Mouse (Mus musculus) CH12F3 (cell line): ENCODE measurements at regions not wholly inside any gene's neighbourhood (a gene's known extent, or its start where the extent isn't known, plus 50 kb on each side); places are given as distances from the start of the nearest gene placed in this dataset.

Source experiments
- in situ Hi-C: fragments of 300-500 bp; cut with MboI; formaldehyde crosslinking; loops from 2 replicates; pipeline ENCODE4 v1.14.3; 2020; ENCODE audit warnings: low sequenced_read_pairs

DNA sequence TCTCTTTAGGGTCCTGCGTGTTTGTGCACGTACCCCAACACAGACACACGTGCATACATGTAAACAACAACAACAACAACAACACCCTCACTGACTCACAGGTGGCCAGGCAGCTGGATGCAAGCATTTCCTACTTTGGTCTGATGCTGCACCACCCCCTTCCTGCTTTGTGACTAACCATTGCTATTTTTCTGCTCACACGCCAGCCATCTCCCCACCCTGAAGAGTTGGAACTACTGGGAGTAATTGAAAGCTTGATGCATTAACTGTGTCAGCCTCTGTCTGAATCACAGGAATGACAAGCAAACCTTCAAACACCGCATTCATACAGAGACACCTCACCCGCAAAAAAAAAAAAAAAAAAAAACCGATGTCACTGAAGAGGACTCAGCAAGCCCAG is 346.5 kb downstream of the Prdm2 start:
- in situ Hi-C loops, result no loop called here

DNA sequence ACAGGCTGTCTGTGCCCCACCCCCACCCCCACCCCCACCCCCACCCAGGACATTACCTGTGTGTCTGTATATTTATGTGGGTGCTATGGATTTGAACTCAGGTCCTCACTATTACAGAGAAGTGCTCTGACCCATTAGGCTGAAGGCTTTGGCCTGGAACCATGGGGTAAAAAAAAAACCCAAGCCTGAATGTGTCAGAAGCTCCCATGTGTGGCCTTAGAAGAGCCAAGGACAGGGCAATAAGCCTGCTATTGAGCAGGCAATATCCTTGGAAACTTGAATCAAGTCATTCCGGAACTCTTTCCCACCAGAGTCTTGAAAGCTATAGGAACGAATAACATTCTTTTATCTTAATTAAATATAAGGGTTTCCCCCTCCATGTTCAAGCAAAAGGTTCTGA is 347.2 kb downstream of the Prdm2 start:
- in situ Hi-C loops, result no loop called here

DNA sequence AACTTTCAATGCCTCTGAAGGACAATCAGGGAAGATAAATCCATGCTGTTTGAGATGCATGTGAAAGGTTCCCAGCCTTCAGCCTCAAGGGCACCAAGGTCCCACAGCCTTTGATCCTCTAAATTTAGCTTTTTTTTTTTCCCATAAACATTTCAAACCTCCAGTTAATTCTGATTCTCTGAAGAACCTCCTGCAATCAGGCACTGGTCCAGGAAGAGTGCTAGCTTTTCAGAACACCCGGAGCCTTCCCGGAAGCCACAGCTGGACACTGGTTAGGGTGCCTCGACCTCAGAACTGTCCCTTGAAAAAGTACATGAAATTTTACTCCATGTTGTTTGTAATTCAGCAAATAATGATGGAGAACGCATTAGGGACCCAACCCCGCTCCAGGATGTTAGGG is 348.9 kb downstream of the Prdm2 start:
- in situ Hi-C loops, result no loop called here

DNA sequence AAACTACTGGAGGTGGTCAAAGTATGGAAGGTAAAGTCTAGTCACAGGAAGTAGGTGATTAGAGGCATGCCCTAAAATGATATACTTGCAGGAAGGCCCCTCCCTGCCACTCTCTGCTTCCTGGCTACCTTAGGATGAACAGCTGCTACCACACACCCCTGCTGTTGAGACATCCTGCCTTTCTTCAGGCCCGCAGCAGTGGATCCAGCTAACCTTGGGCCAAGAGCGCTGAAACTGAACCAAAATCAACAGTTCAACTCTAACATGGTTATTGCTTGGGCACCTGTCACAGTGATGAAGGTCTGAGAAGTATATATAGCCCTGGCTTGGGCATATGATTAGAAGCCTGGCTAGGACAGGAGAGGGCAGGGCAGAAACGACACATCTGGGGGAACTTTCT is 352.4 kb downstream of the Prdm2 start:
- in situ Hi-C loops, result no loop called here

DNA sequence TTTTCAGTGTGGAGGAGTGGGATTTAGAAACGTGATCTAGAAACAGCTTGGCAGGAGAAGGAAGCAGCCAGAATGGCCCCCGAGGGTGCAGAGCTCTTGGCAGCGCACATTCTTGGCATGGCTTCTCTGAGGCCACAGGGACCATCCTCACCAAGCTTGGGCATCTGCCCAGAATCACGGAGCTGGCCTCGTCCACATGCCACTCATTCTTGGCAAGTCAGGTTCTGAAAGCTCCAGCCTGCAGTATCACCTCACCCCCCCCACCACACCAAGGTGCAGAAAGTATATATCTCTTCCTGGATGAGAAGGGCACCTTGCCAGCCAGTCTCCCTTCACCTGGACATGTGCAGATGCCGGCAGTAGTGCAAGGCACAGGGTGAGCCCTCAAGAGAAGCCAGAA is 356.2 kb downstream of the Prdm2 start:
- in situ Hi-C loops, result no loop called here

DNA sequence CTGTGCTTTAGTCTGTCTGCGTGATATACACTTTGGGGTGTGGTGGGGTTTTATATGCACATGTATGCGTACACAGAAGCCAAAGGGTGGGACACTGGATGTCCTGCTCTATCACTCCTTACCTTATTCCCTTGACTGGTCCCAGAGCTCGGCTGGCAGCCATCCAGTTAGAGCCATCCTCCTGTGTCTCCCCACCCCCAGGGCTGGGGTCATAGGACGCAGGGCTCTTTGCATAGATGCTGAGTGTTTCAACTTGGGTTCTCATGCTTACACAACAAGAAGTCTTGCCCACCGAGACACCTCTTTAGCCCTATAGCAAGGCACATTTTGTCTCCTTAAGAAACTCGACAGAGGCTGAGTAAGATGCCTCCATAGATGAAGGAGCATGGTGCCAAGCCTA is 357.2 kb downstream of the Prdm2 start:
- in situ Hi-C loops, result no loop called here

DNA sequence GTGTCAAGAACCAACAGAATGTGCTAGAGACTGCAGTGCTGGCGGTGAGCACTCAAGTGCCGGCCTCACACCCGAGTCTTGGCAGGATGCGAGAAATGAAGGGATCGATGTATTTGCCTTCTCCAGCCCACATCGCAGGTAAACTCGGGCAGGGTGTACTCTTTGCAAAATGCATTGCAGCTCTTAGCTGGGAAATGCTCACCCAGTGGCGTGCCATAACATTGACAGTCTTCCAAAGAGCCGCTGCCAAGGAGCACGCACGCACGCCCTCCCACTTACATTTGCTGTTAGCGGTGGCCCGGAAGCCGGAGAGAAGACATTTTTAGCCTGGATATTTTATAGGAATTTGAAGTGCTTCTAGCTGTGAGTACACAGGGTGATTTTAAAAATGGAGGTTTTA is 358.9 kb downstream of the Prdm2 start:
- in situ Hi-C loops, result no loop called here

DNA sequence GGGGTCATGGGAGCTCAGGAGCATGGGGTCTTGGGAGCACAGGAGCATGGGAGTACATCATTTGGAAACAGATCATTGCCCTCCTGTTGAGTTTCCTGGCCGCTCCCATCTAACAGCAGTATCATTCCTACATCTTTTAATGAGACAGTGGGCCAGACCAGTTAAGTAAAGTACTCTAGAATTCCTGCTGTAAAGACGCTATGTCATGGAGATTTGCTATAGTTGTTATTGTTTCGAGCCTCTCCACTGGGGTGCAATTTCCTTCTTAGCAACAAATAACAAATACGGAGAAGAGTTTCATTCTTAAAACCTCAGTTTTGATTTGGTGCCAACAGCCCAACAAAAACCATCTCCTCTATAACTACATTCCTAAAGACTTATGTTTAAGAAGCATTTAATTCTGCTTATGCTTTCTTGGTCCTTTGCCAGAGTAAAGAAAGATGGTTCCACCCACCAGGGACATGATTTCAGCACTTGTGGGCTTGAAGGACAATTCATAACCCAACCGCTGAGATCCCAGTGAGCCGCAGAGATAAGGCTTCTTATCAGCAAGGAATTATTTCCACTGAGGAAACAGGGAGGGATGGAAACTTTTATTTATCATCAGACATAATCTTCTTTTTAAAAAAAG is 367.6 kb downstream of the Prdm2 start:
- in situ Hi-C loops, result no loop called here

DNA sequence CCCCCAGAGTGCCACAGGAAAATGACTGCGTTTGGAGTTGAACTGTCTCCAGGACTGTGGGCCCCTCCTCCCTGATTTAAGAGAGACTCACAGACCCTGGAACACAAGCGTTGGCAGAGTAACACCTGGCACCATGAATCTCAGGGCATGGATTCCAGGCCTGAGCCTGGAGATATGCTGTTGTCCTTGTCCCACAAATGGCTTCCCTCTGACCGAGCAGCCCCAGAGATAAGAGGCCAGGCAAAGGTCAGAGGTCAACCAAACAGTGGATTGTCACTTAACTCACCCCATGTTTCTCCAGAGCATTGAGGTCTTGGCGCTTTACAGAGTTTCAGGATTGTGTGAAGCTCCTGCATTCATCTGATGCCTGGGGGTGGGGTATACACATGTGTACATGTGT is 373.3 kb downstream of the Prdm2 start:
- in situ Hi-C loops, result no loop called here

DNA sequence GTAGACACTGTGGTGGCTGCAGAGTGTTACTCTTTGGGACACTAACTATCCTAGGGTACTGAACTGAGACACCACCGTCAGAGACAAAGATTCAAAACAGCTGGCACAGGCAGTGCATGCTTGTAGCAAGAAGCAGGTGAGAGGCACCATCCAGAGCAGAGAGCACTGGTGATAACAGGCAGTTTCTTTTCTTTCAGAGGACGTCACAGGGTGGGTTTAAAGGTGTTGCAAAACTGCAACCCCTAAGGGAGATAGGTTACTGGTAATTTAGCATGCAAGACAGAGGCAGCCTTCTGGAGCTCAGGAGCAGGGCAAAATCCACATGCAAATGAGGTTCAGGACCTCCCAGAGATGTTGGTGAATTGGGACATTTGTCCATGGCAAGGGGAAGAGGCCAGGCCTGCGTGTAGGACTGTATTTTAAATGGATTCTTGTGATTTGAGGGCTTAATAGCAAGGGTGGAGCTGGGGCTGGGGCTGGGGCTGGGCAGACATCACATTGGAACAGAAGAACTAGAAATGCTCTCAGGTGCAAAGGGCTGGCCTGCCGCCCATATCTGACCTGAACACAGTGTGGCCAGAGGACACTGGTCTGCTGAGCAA is 374.3 kb downstream of the Prdm2 start:
- in situ Hi-C loops, result no loop called here

DNA sequence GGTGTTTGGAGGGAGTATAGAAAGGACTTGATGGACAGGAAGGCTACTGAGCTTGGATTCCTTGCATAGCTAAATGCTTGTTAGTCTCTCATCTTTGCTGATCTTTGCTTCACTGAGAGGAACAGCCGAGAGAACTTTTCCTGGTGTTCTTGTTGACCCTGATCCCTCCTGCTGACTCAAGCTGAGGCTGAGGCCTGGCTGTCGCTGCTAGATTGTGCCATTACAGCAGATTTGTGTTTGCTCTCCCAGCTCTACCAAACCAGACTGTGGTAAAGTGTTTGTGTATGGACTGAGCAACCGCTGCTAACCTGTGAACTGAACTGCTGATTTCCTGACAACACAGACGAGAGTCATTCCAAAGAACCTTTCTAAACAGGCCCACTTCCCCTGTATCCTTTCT is 375.2 kb downstream of the Prdm2 start:
- in situ Hi-C loops, result no loop called here

DNA sequence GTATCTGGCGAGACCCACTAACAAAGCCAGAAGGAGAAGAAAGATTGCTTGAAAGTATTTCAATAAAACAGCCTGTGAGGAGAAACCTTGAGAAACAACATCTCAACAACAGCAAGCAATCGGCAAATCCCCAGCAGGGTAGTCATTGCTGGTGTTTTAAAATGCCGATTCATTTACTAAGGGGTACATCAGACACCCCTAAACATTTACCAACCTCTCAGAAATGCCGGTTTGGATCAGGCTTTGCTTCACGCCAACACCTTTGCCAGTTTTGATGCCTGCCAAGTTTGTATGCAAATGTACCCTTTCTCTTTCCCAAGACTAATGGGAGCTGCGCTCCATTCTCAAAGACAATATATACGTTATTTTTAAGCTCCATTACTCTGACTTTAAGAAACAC is 383.1 kb downstream of the Prdm2 start:
- in situ Hi-C loops, result no loop called here

DNA sequence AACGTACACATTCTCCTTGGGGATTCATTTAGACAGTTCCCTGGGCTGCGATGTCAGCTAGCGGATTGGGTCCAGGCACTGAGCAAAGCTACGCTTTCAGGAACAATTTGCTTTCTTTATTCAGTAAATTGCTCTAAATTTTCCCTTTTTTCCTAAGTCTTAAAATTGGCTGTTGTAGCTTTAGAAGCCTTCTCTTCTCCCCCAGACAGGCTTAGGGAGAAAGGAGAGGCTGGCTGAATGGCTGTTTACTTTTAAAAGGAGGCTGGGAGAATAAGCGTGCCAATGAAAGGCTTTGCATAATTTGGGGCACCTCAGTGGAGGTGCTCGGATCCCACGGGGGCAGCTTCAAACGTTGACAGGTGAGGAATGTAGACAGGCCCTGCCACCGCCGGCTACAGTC is 383.8 kb downstream of the Prdm2 start:
- in situ Hi-C loops, result no loop called here

DNA sequence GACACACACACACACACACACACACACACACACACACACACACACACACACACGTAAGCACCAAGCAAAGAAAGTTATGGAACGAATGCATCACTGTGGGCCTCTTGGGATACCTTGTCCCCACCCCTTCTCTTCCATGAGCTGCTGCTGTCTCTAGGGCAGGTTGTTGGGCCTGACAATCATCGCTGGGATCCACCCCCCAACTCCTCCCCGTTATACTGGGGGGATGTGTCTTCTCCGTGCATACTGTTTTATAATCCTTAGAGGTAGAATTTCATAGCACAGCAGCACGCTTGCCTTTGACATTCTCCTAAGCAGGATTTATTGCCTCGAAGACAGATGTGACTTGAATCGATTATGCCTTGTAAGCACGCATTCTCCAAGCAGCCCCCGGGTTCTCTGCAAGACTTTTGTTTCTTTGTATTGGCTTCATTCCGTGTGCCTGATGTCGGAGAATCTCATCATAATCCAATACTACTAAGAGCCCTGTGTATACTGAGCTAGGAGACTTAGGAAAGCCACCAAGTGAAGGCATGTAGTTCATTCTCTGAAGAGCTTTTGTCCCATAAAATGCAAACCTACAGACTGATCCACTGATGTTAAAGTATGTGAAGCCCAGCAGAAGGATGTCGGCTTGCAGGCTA is 386.4 kb downstream of the Prdm2 start:
- in situ Hi-C loops, result no loop called here

DNA sequence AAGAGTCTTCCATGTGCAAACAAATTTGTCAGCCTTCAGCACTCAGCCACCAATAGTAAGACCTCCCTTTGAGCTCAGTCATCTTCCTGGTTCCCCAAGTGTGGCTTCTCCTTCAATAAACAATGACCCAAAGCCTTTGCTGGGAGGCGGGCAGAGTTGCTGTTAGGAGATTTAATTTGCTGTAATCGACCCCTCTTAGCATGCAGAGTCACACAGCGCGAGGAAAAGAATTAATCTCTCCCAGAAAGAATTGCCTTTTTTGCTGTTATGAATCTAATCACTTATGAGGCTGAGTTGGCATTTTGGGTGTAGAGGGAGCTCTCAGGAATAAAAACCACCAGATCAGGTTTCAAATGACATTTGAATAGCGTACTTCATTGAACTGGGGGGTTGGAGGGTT is 387.0 kb downstream of the Prdm2 start:
- in situ Hi-C loops, result no loop called here

DNA sequence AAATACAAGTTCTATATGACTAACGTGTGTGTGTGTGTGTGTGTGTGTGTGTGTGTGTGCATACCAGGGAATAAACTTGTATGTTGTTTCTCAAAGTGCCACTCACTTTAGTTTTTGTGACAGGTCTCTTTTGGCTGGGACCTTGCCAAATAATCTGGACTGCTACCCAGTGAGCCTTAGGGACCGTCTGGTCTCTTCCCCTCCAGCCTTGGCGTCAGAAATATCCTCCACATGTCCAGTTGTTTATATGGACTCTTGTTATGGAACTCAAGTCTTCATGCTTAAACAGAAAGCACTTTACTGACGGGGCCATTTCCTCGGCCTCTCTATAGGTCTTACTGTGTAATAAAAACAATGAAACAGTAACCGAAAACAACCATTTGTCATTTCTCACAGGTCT is 394.4 kb downstream of the Prdm2 start:
- in situ Hi-C loops, result no loop called here

DNA sequence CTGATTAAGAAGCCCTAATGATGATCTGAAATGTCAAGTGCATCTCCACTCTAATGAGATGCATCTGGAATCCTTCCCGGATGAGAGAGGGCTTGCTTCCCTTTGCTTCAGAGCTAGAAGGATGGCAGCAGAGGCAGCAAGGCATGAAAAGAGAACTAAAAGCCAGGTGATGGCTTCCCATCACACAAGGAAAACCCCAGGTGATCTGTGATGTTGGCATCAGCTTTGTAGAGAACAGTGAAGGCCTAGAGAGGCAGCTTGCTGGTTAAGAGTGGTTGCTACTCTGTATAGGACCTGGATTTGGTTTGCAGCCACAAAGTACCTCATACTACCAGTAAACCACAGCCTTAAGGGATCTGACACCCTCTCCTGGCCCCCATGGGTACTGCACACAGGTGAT is 395.8 kb downstream of the Prdm2 start:
- in situ Hi-C loops, result no loop called here

DNA sequence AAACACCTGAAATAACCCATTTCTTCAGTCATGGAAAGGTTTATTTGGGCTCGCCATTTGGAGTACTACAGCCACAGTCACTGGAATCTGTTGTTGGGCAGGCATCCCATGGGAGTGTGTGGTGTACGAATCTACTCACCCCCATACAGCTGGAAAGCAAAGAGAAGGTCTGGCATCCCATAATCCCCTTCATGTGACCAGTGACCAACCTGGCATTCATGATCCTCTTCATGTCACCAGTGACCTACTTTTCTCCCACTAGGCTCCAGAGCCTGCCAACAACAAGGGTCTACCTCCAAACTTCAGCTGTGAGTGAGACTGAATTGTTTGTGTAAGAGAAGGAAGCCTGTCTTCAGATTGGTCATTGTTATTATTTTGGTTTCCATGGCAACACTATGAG is 409.0 kb downstream of the Prdm2 start:
- in situ Hi-C loops, result no loop called here

DNA sequence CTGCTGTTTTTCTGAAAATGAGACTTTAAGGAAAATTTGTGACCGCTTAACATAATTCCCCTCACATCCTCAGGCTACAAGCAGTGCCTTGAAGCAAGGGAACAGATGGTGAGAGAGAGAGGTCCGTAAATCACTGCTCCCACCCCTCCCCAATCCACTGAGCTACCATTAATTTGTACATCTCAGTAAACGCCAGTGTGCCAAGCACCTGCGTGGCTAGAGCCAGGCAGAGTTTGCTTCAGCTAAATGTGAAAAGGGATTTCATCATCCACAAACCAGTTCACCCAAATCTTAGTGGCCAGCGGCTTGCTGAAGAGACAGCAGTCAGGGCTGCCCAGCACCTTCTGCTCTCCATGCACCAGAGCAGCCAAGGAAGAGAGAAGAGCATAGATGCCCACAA is 413.5 kb downstream of the Prdm2 start:
- in situ Hi-C loops, result no loop called here

DNA sequence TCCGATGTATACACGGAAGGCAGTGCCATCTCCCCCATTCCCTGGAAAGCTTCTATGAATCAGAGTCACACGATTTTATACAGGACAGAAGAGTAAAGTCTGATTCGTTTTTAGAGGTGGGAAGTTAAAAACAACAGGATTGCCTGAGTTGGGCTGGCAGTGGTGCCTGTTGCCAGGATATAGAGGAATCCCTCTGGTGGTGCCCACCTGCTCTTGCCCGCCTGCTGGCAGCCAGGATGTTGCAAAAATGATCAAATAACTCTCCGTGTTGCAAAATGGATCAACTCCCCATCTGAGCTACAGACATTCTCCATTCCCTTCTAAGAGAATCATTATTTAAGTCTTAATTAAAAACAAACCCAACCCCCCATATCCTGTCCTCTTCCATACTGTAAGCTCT is 414.0 kb downstream of the Prdm2 start:
- in situ Hi-C loops, result no loop called here

DNA sequence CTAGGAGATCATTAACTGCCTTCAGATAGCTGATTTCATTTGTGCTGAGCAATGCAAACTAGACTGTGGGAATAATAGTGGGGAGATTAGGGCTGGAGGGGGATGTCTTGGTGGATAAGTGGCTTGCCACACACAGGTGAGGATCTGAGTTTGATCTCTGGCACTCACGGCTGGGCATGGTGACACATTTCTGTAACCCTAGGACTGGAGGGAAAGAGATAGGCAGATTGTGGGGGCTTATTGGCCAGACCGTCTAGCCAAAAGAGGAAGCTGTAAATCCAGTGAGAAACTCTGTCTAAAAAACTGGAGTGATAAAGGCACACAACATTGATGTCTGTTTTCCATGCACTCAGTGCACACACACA is 420.2 kb downstream of the Prdm2 start:
- in situ Hi-C loops, result no loop called here

DNA sequence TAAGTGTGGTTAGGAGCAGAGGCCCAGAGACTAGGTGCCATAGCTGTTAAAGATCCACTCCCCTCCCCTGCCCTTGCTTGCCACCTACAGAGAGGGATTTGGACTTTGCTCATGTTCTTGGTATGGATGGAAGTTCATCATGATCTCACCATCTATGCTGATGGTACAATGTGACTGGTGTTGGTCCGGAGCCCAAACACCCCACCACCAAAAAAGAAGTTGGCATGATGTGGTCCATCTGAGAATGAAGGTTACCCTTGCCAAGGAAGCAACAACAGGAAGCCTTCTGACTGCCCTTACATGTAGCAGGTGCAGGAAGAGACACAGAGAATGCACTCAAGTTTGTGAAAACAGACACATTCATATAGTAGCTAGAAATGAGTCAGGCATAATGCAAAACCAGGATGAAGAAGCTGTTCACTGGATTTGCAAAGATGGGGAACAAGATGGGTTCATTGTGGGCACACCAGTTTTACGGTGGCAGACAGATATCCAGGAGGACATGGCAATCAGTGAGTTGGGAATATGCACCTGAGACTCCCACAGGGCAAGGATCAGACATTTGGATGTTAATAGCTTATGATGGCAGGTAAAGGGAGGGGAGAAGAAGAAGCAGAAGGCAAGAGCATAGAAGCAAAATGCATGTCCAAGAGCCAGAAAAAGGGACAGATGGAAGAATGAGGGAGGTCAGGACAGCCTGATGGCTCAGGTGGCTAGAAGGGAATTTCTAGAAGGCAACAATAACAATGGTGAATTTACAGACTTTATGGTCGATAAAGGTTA is 420.8 kb downstream of the Prdm2 start:
- in situ Hi-C loops, result no loop called here
